Mouse (Mus musculus): Measurements from ENCODE around the gene Fbxw10. TPM values are rescaled to one million over a fixed set of nuclear protein-coding genes. Genes with fewer than 3 reads are reported as not detected.

The Fbxw10 gene
- total and polyA plus RNA-seq, 3 experiments, result not detected

GRCm38 (mm10) chr11:62903871-62904495 is 57.1 kb downstream of the Fbxw10 start:
- Histone ChIP-seq H3K79me2 (ENCODE audit: control insufficient read depth, insufficient read depth, low read length, poor library complexity) (no peaks in the 10 kb centered on the region), H3K4me3 (ENCODE audit: control insufficient read depth in 1 of 2, insufficient read depth in 1 of 2, low read depth in 2 of 2, low read length in 2 of 2) (peak overlapping the region in 1 of 2 experiments; percentile 43; a peak in 1 of 4 replicates), H3K36me3 (ENCODE audit: control insufficient read depth in 1 of 2, insufficient read depth in 2 of 2, low read length in 2 of 2) (no peaks in the 10 kb centered on the region; a peak in 1 of 4 replicates), H3K27me3 (ENCODE audit: control insufficient read depth in 1 of 2, insufficient read depth in 2 of 2, low read length in 2 of 2) (no peaks in the 10 kb centered on the region), H3K4me1 (ENCODE audit: control insufficient read depth in 1 of 2, insufficient read depth in 2 of 2, low read length in 2 of 2) (peaks cover 4 to 6% of the 10 kb centered on the region in 2 experiments; a peak in 3 of 4 replicates), H3K9ac (ENCODE audit: control insufficient read depth, low read depth, low read length, poor library complexity, severe bottlenecking) (no peak overlapping the region), H3K9me3 (replicated peaks; ENCODE audit: insufficient read depth, low read length) (no peaks in the 10 kb centered on the region), H3K27ac (ENCODE audit: control insufficient read depth, low read depth, low read length) (no peak overlapping the region)
- DNase-seq (ENCODE audit: low read depth, low spot score), result peak; percentile 61
- TF ChIP-seq KAT2A (conservative IDR thresholded peaks at IDR 0.05; ENCODE audit: low read depth, low read length) (no peak), JUND (IDR thresholded peaks at IDR 0.05; ENCODE audit: low read depth, low read length) (peak; percentile 6; the same call in 1 of the 2 replicates), USF2 (IDR thresholded peaks at IDR 0.05; ENCODE audit: borderline replicate concordance in 1 of 2, insufficient read depth in 1 of 2, low read depth in 1 of 2, low read length in 2 of 2) (no peak), TCF12 (IDR thresholded peaks at IDR 0.05; ENCODE audit: low read depth, low read length) (peak; percentile 18; the same call in 1 of the 2 replicates), ZC3H11A (IDR thresholded peaks at IDR 0.05; ENCODE audit: low read depth, low read length) (no peak), ETS1 (IDR thresholded peaks at IDR 0.05; ENCODE audit: low read depth, low read length) (peak; percentile 77), E2F4 (IDR thresholded peaks at IDR 0.05; ENCODE audit: borderline replicate concordance, low read depth, low read length) (no peak), EP300 (IDR thresholded peaks at IDR 0.05; ENCODE audit: low read depth in 1 of 2, low read length in 2 of 2) (peak in 1 of 2 experiments; percentile 25; a peak in 2 of 4 replicates), RAD21 (IDR thresholded peaks at IDR 0.05; ENCODE audit: low read depth, low read length) (no peak), MXI1 (IDR thresholded peaks at IDR 0.05; ENCODE audit: low read depth, low read length) (0 out of 2 replicates have a peak, but pooled peaks have one; percentile 20), SIN3A (IDR thresholded peaks at IDR 0.05; ENCODE audit: low read length) (peak; percentile 24; the same call in 1 of the 2 replicates), CHD2 (IDR thresholded peaks at IDR 0.05; ENCODE audit: low read length) (no peak)

- Histone ChIP-seq H3K27me3 (ENCODE audit: control insufficient read depth in 1 of 2, insufficient read depth in 2 of 2, low read length in 2 of 2) (no peaks in the 10 kb centered on the region), H3K4me3 (ENCODE audit: control insufficient read depth in 1 of 2, insufficient read depth in 1 of 2, low read depth in 2 of 2, low read length in 2 of 2) (no peak overlapping the region), H3K9me3 (replicated peaks; ENCODE audit: insufficient read depth, low read length) (no peaks in the 10 kb centered on the region), H3K9ac (ENCODE audit: control insufficient read depth, low read depth, low read length, poor library complexity, severe bottlenecking) (no peak overlapping the region), H3K79me2 (ENCODE audit: control insufficient read depth, insufficient read depth, low read length, poor library complexity) (no peaks in the 10 kb centered on the region), H3K4me1 (ENCODE audit: control insufficient read depth in 1 of 2, insufficient read depth in 2 of 2, low read length in 2 of 2) (no peaks in the 10 kb centered on the region), H3K27ac (ENCODE audit: control insufficient read depth, low read depth, low read length) (no peak overlapping the region), H3K36me3 (ENCODE audit: control insufficient read depth in 1 of 2, insufficient read depth in 2 of 2, low read length in 2 of 2) (0 out of 4 replicates have a peak, but pooled peaks cover 0 to 2% of the 10 kb centered on the region in 2 experiments)
- peak; percentile 56 for DNase-seq (ENCODE audit: low read depth, low spot score)
- no peak for TF ChIP-seq CHD2 (IDR thresholded peaks at IDR 0.05; ENCODE audit: low read length)
- TF ChIP-seq USF2 (IDR thresholded peaks at IDR 0.05; ENCODE audit: borderline replicate concordance in 1 of 2, insufficient read depth in 1 of 2, low read depth in 1 of 2, low read length in 2 of 2), result no peak
- peak; percentile 22; the same call in 1 of the 2 replicates for TF ChIP-seq GATA1 (IDR thresholded peaks at IDR 0.05; ENCODE audit: low read depth, low read length)
- no peak for TF ChIP-seq MYC (IDR thresholded peaks at IDR 0.05; ENCODE audit: low read depth, low read length)
- TF ChIP-seq MAFK (IDR thresholded peaks at IDR 0.05; ENCODE audit: borderline replicate concordance, low read depth, low read length), result no peak
- TF ChIP-seq USF1 (IDR thresholded peaks at IDR 0.05; ENCODE audit: low read depth, low read length), result no peak
- TF ChIP-seq E2F4 (IDR thresholded peaks at IDR 0.05; ENCODE audit: borderline replicate concordance, low read depth, low read length), result no peak
- TF ChIP-seq TBP (IDR thresholded peaks at IDR 0.05; ENCODE audit: low read depth, low read length), result no peak
- TF ChIP-seq GABPA (IDR thresholded peaks at IDR 0.05; ENCODE audit: low read depth, low read length), result no peak
- no peak for TF ChIP-seq MYB (IDR thresholded peaks at IDR 0.05; ENCODE audit: low read depth, low read length)
- TF ChIP-seq ELF1 (IDR thresholded peaks at IDR 0.05; ENCODE audit: low read depth, low read length), result no peak
- TF ChIP-seq MXI1 (IDR thresholded peaks at IDR 0.05; ENCODE audit: low read depth, low read length), result no peak
- no peak for TF ChIP-seq MAX (IDR thresholded peaks at IDR 0.05; ENCODE audit: low read length)
- TF ChIP-seq POLR2AphosphoS2 (IDR thresholded peaks at IDR 0.05; ENCODE audit: low read length), result no peak
- no peak for TF ChIP-seq POLR2AphosphoS5 (IDR thresholded peaks at IDR 0.05; ENCODE audit: borderline replicate concordance, low read depth, low read length)
- TF ChIP-seq SIN3A (IDR thresholded peaks at IDR 0.05; ENCODE audit: low read length), result no peak
- TF ChIP-seq BHLHE40 (IDR thresholded peaks at IDR 0.05; ENCODE audit: borderline replicate concordance, low read depth, low read length), result no peak
- TF ChIP-seq EP300 (IDR thresholded peaks at IDR 0.05; ENCODE audit: low read depth in 1 of 2, low read length in 2 of 2), result peak; percentile 55 to 57; a peak in 3 of 4 replicates
- no peak for TF ChIP-seq RCOR1 (IDR thresholded peaks at IDR 0.05; ENCODE audit: low read depth, low read length)
- TF ChIP-seq MAZ (IDR thresholded peaks at IDR 0.05; ENCODE audit: low read depth, low read length), result no peak
- no peak for TF ChIP-seq ZMIZ1 (IDR thresholded peaks at IDR 0.05; ENCODE audit: low read depth, low read length)
- no peak; the same call in 1 of the 2 replicates for TF ChIP-seq ZC3H11A (IDR thresholded peaks at IDR 0.05; ENCODE audit: low read depth, low read length)
- no peak for TF ChIP-seq HCFC1 (IDR thresholded peaks at IDR 0.05; ENCODE audit: low read depth, low read length)
Observed at GRCm38 (mm10) chr11:62909720-62910306, 62.9 kb downstream of the Fbxw10 start.

Measured in MEL (cell line).